Mouse (Mus musculus): ENCODE measurements around the gene Tbc1d22a.

Gene Tbc1d22a

DNA sequence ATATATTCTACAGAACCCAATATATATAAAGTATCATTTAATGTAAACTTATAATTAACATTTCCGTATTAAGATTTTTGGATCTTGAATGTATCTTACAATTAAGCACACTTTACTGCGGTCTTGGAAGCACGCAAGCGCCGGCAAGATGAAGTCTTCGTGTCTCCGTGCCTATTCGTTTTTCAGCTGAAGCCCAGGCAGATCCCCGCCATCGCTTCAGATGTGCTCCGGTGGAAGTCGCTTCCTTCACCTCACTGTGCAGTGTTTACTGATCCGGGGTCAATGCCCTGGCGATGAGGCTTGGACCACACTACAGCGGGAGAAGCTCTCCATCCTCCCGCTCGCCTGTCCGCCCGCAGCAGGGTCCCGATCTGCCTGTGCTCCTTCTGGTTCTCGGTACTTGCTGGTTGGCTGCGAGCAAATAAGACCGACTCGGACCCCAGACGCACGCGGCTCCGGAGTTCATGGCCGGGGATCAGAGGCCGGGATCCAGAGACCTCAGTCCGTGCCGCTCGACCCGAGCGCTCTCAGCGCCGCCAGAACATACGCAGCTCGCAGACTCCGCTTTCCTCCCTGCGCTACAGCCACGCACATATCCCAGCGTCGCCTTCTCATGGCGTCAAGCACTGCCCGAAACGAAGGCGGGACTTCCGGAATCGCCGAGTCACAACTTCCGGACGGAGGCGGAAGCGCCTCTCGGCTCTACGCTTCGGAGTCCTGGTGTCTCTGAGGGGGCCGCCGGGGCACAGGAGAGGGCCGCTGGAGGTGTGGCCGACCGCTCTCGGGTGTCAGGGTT lies at the start of gene Tbc1d22a:
Gene Tbc1d22a (plus strand): TSS at position 707 of the 796 bp plus-strand sequence.
- DNase-seq (ENCODE audit: inconsistent age in 2 of 2, low spot score in 1 of 2): peak; percentile 94 to 98

DNA sequence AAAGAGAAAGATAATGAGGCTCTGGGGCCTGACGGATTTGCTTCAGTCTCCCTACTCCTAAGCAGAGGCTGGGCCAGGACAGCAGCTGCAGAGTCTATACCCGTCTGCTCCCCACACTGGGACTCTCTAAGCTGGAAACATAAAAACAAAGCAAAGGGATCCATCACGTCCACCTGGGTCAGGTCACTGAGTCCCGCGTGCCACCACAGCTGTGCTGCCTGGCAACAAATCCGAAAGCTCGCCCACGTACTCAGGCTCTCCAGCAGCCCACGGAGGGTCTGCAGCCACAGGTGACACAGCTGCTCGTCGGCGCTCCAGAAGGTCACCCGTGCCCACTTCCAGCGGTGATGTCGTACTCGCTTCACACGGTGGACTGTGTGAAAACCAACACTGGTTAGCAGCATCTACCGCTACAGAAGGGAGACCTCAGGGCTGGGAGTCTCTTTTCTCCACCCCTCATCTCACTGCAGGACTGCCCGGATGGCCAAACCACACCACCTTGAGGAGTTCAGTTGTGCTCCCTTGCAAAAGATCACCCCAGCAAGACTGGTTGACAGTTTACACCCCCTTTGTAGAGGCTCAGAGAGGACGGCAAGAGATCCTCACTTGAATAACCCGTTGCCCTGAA lies 49.4 kb upstream of the Tbc1d22a start:
- no peak for DNase-seq (ENCODE audit: inconsistent age in 2 of 2, low spot score in 1 of 2)

GRCm38 (mm10) chr15:86165811-86166590 lies 48.3 kb upstream of the Tbc1d22a start:
- peak in 1 of 2 experiments; percentile 30 for DNase-seq (ENCODE audit: inconsistent age in 2 of 2, low spot score in 1 of 2)

DNA sequence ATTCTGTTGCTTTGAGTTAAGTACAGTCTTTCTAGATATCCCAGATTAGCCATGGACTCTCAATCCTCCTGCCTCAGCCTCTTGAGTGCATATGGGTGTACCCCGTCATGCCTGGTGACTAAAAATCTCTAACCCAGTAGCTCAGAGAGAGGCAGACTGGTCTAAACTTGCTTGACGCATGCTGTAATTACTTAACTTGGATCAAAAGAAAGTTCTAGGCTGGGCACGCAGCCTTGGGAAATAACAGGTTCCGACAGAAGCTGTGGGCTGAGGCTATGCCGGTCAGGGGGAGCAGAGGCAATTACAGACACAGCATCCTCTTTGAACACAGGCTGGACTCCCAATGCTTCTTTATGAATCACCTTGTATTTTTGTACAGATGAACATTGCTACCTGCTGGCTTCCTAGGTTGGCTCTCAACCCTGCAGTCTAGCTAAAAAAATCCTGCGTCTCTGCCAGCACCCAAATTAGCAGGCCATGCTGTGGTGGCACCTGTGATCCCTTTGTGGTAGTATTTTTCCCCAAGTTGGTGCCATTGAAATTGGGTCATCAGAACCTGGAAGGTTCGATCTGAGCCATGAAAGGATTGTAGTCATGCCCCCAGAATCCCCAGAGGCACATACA lies 47.1 kb upstream of the Tbc1d22a start:
- no peak for DNase-seq (ENCODE audit: inconsistent age in 2 of 2, low spot score in 1 of 2)

- peak in 1 of 2 experiments; percentile 55 for DNase-seq (ENCODE audit: inconsistent age in 2 of 2, low spot score in 1 of 2)
Observed at GRCm38 (mm10) chr15:86167787-86168504, 46.3 kb upstream of the Tbc1d22a start.

- DNase-seq (ENCODE audit: inconsistent age in 2 of 2, low spot score in 1 of 2): no peak
Observed at GRCm38 (mm10) chr15:86168505-86168867, 45.8 kb upstream of the Tbc1d22a start.

GRCm38 (mm10) chr15:86168941-86169816 lies 45.1 kb upstream of the Tbc1d22a start:
- DNase-seq (ENCODE audit: inconsistent age in 2 of 2, low spot score in 1 of 2): peak in 1 of 2 experiments; percentile 48

GRCm38 (mm10) chr15:86169817-86170110 lies 44.5 kb upstream of the Tbc1d22a start:
- peak; percentile 68 to 78 for DNase-seq (ENCODE audit: inconsistent age in 2 of 2, low spot score in 1 of 2)

DNA sequence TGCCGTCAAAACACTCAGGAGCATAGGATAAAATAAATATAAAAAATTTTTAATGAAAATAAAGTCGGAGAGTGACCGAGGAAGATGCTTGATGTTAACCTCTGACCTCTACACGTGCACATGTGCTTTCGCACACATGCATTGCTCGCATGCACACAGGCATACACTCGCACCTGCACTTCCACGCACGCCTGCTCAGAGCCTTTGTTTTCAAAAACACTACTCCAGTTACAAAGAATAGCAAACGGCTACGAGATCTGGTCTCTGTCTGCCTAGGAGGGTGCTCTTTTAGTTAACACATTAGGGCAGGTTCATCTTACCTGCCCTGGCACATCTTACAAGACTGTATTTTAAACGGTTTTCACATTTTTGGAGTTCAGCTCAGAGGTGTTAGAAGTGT lies 42.9 kb upstream of the Tbc1d22a start:
- DNase-seq (ENCODE audit: inconsistent age in 2 of 2, low spot score in 1 of 2): no peak

GRCm38 (mm10) chr15:86172124-86172523 lies 42.1 kb upstream of the Tbc1d22a start:
- DNase-seq (ENCODE audit: inconsistent age in 2 of 2, low spot score in 1 of 2): peak; percentile 57 to 79

DNA sequence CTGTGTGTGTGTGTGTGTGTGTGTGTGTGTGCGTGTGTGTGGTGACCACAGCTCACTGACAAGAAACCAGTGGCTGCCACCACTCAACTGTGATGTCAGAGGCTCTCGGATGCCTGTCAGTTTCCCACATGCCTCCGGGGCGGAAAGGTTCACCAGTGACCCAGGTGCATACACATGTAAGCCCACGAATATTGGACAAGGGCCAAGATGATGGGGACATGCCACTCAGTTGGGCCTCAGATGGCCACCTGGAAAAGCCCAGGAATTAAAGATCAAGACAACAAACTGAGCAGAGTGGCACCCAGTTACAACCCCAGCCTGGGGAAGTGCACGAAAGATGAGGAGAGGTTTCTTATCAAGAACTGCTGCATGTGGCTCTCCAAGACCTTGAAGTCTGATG lies 41.7 kb upstream of the Tbc1d22a start:
- DNase-seq (ENCODE audit: inconsistent age in 2 of 2, low spot score in 1 of 2): peak; percentile 60 to 77

DNA sequence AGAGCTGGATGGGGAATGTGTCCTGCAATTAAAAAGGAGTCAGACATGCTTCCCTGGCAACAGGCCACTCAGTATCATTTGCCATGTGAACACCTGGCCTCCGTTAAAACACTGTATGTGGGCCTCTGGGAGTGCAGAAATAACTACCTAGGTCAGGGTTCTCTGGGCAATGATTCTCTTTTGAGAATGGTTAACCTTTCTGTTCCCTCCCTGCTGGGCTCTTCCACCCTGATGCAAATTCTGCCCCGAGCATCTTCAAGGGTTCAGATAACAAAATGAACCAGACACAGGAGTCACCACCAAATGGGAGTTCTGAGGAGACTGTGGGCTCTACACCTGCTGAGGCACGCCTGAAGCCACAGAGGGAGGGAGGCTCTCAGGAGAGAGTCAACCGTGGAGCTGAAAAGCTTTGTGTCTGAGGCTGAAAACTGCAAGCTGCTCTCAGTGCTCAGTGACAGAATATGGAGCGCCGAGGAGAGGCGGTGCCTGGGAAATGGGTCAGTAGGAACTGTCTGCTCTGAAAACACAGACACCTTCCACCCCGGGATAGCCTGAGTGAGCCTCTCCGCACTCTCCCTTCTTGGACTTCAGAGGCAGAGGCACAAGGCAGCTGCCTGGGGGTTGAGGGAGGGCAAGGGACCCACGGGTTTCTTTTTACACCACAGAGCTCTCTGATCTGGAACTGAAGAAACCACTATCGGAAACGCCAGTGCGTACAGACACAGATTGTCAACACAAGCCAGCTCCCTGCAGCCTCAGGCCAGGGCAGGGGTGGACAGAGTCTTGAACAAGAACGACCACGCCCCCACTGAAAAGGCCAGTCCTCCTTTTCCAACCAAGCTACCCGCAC lies 40.9 kb upstream of the Tbc1d22a start:
- DNase-seq (ENCODE audit: inconsistent age in 2 of 2, low spot score in 1 of 2): peak in 1 of 2 experiments; percentile 48

- DNase-seq (ENCODE audit: inconsistent age in 2 of 2, low spot score in 1 of 2): peak in 1 of 2 experiments; percentile 37
Observed at GRCm38 (mm10) chr15:86175253-86176050, 38.8 kb upstream of the Tbc1d22a start.

DNA sequence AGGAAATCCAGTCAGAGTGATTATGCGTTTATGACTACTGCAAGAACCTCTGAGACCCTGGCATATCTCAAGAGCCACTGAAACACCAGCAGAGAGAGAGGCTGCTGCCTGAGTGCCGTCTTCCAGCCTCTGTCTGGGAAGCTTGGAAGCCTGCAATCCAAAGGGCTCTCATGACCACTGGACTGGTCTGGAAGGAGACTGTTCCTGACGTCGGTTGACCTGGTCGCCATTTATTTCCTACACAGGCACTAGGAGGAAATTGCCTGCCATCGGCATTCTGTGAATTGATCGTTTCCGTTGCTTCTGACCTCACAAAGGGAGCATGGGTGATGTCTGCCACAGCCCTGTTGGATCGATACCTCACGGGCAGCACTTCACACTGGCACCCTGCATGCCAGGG lies 38.1 kb upstream of the Tbc1d22a start:
- DNase-seq (ENCODE audit: inconsistent age in 2 of 2, low spot score in 1 of 2): peak in 1 of 2 experiments; percentile 59

GRCm38 (mm10) chr15:86176771-86177702 lies 37.2 kb upstream of the Tbc1d22a start:
- peak; percentile 64 to 81 for DNase-seq (ENCODE audit: inconsistent age in 2 of 2, low spot score in 1 of 2)

DNA sequence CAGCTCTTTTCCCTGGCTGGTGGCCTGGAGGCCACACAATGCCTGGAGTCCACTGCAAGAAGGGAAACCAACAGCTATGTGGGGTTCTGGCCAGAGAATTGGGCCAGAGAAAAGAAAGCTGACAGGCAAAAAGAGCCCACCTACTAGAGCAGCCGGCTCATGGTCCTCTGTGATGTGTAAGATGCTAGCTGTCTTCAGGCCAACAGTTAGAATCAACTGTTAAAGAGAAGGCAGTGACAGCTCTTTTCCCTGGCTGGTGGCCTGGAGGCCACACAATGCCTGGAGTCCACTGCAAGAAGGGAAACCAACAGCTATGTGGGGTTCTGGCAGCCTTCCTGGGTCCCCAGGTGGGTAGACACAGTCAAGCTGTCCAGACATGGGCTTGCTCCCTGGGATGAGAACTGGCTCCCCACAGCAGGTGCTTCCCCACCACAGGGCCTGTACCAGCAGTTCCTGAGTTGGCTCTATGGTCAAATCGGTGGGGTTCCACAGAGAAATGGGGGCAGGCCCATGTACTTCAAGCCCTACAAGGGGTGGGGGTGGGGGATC lies 36.5 kb upstream of the Tbc1d22a start:
- DNase-seq (ENCODE audit: inconsistent age in 2 of 2, low spot score in 1 of 2): peak in 1 of 2 experiments; percentile 39

DNA sequence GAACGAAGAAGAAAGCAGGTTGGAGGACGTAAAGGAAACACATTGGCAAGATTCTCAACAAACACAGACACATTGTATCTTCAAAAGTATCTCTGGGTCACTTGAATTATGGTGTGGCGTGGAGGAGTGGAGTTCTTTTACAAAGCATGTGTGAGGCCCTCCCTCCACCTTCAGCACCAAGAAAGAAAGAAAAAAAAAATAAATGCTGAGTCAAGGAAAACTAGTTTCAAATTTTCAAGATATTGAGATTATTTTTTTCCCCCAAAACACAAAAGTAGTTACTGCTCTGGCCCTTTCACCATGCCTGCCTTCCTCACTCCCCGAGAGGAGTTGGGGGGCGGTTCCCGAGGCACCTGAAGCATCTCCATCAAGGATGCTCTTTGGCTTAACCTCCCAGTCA lies 35.7 kb upstream of the Tbc1d22a start:
- DNase-seq (ENCODE audit: inconsistent age in 2 of 2, low spot score in 1 of 2): no peak
